Mouse (Mus musculus): ENCODE results near the gene Olfr620. TPM values are rescaled to one million over a fixed set of nuclear protein-coding genes. Genes with fewer than 3 reads are reported as not detected.

Gene Olfr620
- total RNA-seq (2023) = not detected

GRCm38 (mm10) chr7:103612434-103612833 lies at the start of gene Olfr620:
Olfr620 (minus strand) TSS chr7:103612534.

GRCm38 (mm10) chr7:103642602-103643001 lies 30.3 kb upstream of the Olfr620 start, which contains the start of gene Olfr622:
Olfr622 (minus strand) TSS chr7:103642702.

GRCm38 (mm10) chr7:103600275-103600674 lies 12.1 kb downstream of the Olfr620 start, which contains the start of gene Olfr619:
Olfr619 (plus strand) TSS chr7:103600575.

GRCm38 (mm10) chr7:103589803-103590202 lies 22.5 kb downstream of the Olfr620 start, which contains the start of gene Olfr618:
Olfr618 (plus strand) TSS chr7:103590103.

GRCm38 (mm10) chr7:103572761-103573160 lies 39.6 kb downstream of the Olfr620 start, which contains the start of gene Olfr617:
Olfr617 (plus strand) TSS chr7:103573061.

GRCm38 (mm10) chr7:103569043-103569442 lies 43.3 kb downstream of the Olfr620 start, which contains the start of gene Olfr616:
Olfr616 (minus strand) TSS chr7:103569143.

DNA sequence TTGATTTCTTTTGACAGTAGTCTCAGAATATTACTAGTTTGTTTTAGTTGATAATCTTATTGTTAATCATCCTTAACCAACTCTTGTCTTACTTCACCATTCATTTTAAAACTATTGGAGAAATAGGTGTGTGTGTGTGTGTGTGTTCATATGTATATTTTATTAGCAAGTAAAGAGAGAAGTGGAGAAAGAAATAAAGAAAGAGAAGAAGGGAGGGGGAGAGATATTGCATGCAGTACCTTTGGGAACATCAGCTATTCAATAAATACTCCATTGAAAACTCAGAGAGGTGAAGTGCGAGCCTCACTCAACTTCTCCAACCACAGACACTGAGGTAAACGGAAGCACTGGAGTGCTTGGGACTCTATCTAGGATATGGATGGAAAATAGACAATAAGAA lies 56.6 kb downstream of the Olfr620 start, which contains the start of gene Olfr615:
Gene Olfr615, plus strand, starts transcription at position 301 of the 400 bp plus-strand sequence.

Other genes starting within 250 kb of the Olfr620 start
- gene Olfr601, start 249.9 kb downstream of the Olfr620 start, total RNA-seq (2023) = not detected
- not detected for gene Olfr603, start 226.4 kb downstream of the Olfr620 start, total RNA-seq (2023)
- gene Usp17lc, start 197.5 kb downstream of the Olfr620 start, total RNA-seq (2023) = not detected
- gene Olfr605, start 167.1 kb downstream of the Olfr620 start, total RNA-seq (2023) = not detected
- gene Olfr606, start 163.5 kb downstream of the Olfr620 start, total RNA-seq (2023) = not detected
- gene Olfr607, start 148.4 kb downstream of the Olfr620 start, total RNA-seq (2023) = not detected
- gene Olfr608, start 142.7 kb downstream of the Olfr620 start, total RNA-seq (2023) = not detected
- not detected for gene Olfr609, start 114.5 kb downstream of the Olfr620 start, total RNA-seq (2023)
- not detected for gene Olfr610, start 100.4 kb downstream of the Olfr620 start, total RNA-seq (2023)
- not detected for gene Olfr611, start 91.7 kb downstream of the Olfr620 start, total RNA-seq (2023)
- gene Olfr612, start 69.8 kb downstream of the Olfr620 start, total RNA-seq (2023) = not detected
- not detected for gene Olfr613, start 64.5 kb downstream of the Olfr620 start, total RNA-seq (2023)
- gene Olfr615, start 56.5 kb downstream of the Olfr620 start, total RNA-seq (2023) = not detected
- gene Olfr616, start 43.4 kb downstream of the Olfr620 start, total RNA-seq (2023) = not detected
- gene Olfr617, start 39.5 kb downstream of the Olfr620 start, total RNA-seq (2023) = not detected
- not detected for gene Olfr618, start 22.4 kb downstream of the Olfr620 start, total RNA-seq (2023)
- gene Olfr619, start 12.0 kb downstream of the Olfr620 start, total RNA-seq (2023) = not detected
- gene Olfr622, start 30.2 kb upstream of the Olfr620 start, total RNA-seq (2023) = not detected
- gene Olfr623, start 51.2 kb upstream of the Olfr620 start, total RNA-seq (2023) = not detected
- gene Olfr624, start 58.7 kb upstream of the Olfr620 start, total RNA-seq (2023) = not detected
- not detected for gene Olfr625-ps1, start 70.2 kb upstream of the Olfr620 start, total RNA-seq (2023)
- gene Olfr243, start 102.1 kb upstream of the Olfr620 start, total RNA-seq (2023) = not detected
- gene Olfr628, start 117.8 kb upstream of the Olfr620 start, total RNA-seq (2023) = not detected
- not detected for gene Olfr629, start 132.4 kb upstream of the Olfr620 start, total RNA-seq (2023)
- gene Olfr630, start 144.8 kb upstream of the Olfr620 start, total RNA-seq (2023) = not detected
- not detected for gene Olfr69, start 159.1 kb upstream of the Olfr620 start, total RNA-seq (2023)
- not detected for gene Olfr68, start 167.2 kb upstream of the Olfr620 start, total RNA-seq (2023)
- gene Olfr67, start 179.3 kb upstream of the Olfr620 start, total RNA-seq (2023) = not detected
- 1 to 10 TPM; 2.3 to 5.7 TPM for gene Hbb-bt, start 201.5 kb upstream of the Olfr620 start, total RNA-seq (2023)
- gene Hbb-bs, start 215.6 kb upstream of the Olfr620 start, total RNA-seq (2023) = 10 to 100 TPM; 12.5 to 53.2 TPM
- not detected for gene Hbb-bh2, start 228.0 kb upstream of the Olfr620 start, total RNA-seq (2023)
- gene Hbb-bh1, start 230.6 kb upstream of the Olfr620 start, total RNA-seq (2023) = not detected
- not detected for gene Hbb-y, start 240.7 kb upstream of the Olfr620 start, total RNA-seq (2023)